Mouse (Mus musculus): ENCODE results near the gene Rab8b.

Gene Rab8b

GRCm38 (mm10) chr9:66919382-66919971 is at the start of gene Rab8b:
TSS of gene Rab8b (minus strand) at chr9:66919687.
- DNase-seq (ENCODE audit: low spot score), result peak; percentile 99

- DNase-seq (ENCODE audit: low spot score), result no peak
Observed at GRCm38 (mm10) chr9:66967492-66967891, 48.0 kb upstream of the Rab8b start.

GRCm38 (mm10) chr9:66961478-66961877 is 42.0 kb upstream of the Rab8b start:
- no peak for DNase-seq (ENCODE audit: low spot score)

- no peak for DNase-seq (ENCODE audit: low spot score)
Observed at GRCm38 (mm10) chr9:66957451-66957850, 38.0 kb upstream of the Rab8b start.

- DNase-seq (ENCODE audit: low spot score), result no peak
Observed at GRCm38 (mm10) chr9:66952886-66953285, 33.4 kb upstream of the Rab8b start.

- no peak for DNase-seq (ENCODE audit: low spot score)
Observed at GRCm38 (mm10) chr9:66952321-66952720, 32.8 kb upstream of the Rab8b start.

- DNase-seq (ENCODE audit: low spot score), result no peak
Observed at GRCm38 (mm10) chr9:66948536-66948935, 29.0 kb upstream of the Rab8b start.

GRCm38 (mm10) chr9:66945647-66946641 is 26.5 kb upstream of the Rab8b start, which contains the start of gene Rps27l:
TSS of gene Rps27l (plus strand) at chr9:66946086.
- peak; percentile 96 for DNase-seq (ENCODE audit: low spot score)

GRCm38 (mm10) chr9:66945161-66945560 is 25.7 kb upstream of the Rab8b start:
- no peak for DNase-seq (ENCODE audit: low spot score)

GRCm38 (mm10) chr9:66938836-66939235 is 19.3 kb upstream of the Rab8b start:
- peak; percentile 88 for DNase-seq (ENCODE audit: low spot score)

- no peak for DNase-seq (ENCODE audit: low spot score)
Observed at GRCm38 (mm10) chr9:66937507-66937906, 18.0 kb upstream of the Rab8b start.

GRCm38 (mm10) chr9:66933869-66934808 is 14.7 kb upstream of the Rab8b start:
- DNase-seq (ENCODE audit: low spot score), result peak; percentile 43

GRCm38 (mm10) chr9:66930351-66930750 is 10.9 kb upstream of the Rab8b start:
- DNase-seq (ENCODE audit: low spot score), result no peak

- DNase-seq (ENCODE audit: low spot score), result no peak
Observed at GRCm38 (mm10) chr9:66927696-66928402, 8.4 kb upstream of the Rab8b start.

- no peak for DNase-seq (ENCODE audit: low spot score)
Observed at GRCm38 (mm10) chr9:66925853-66926252, 6.4 kb upstream of the Rab8b start.

- DNase-seq (ENCODE audit: low spot score), result no peak
Observed at GRCm38 (mm10) chr9:66922076-66922475, 2.6 kb upstream of the Rab8b start.

- no peak for DNase-seq (ENCODE audit: low spot score)
Observed at GRCm38 (mm10) chr9:66920488-66921279, 1.2 kb upstream of the Rab8b start.

GRCm38 (mm10) chr9:66919981-66920380 is 494 bp upstream of the Rab8b start:
- no peak for DNase-seq (ENCODE audit: low spot score)

GRCm38 (mm10) chr9:66918672-66919330 is 686 bp downstream of the Rab8b start:
- DNase-seq (ENCODE audit: low spot score), result peak; percentile 58

GRCm38 (mm10) chr9:66917892-66918255 is 1.6 kb downstream of the Rab8b start:
- no peak for DNase-seq (ENCODE audit: low spot score)
